Mouse (Mus musculus) midbrain, postnatal 0 days (tissue): ENCODE data around the gene Hck. TPM values are rescaled to one million over a fixed set of nuclear protein-coding genes. Genes with fewer than 3 reads are reported as not detected.

ENCODE experiments used
- ATAC-seq: fragments of 200-750 bp; cut with Nextera tagmentation; 2 replicates; pipeline ENCODE4 v1.8.0; 2017; ENCODE audit warnings: moderate number of reproducible peaks, mild to moderate bottlenecking, moderate TSS enrichment, moderate library complexity; ENCODE audit not compliant: low FRiP score
- DNase-seq: peaks from one replicate; pipeline ENCODE4 v3.0.0-alpha.2; 2015; ENCODE audit warnings: low spot score
- H3K27ac ChIP-seq: fragments of 300-500 bp; sonication (generic); 2 replicates; pipeline ENCODE4 v1.5.1; 2014; ENCODE audit warnings: low read depth, mild to moderate bottlenecking, low read length, mixed read lengths
- H3K27me3 ChIP-seq: fragments of 300-500 bp; sonication (generic); 2 replicates; pipeline ENCODE4 v1.6.1; 2014; ENCODE audit warnings: low read length, control low read depth, mixed read lengths; ENCODE audit not compliant: insufficient read depth
- H3K36me3 ChIP-seq: fragments of 300-500 bp; sonication (generic); 2 replicates; pipeline ENCODE4 v1.6.1; 2014; ENCODE audit warnings: low read length, control low read depth, mixed read lengths; ENCODE audit not compliant: insufficient read depth
- H3K4me1 ChIP-seq: fragments of 300-500 bp; sonication (generic); 2 replicates; pipeline ENCODE4 v1.6.1; 2014; ENCODE audit warnings: mild to moderate bottlenecking, control low read depth, antibody characterized with exemption, low read length, mixed read lengths; ENCODE audit not compliant: insufficient read depth
- H3K4me2 ChIP-seq: fragments of 300-500 bp; sonication (generic); 2 replicates; pipeline ENCODE4 v1.6.1; 2014; ENCODE audit warnings: low read depth, mild to moderate bottlenecking, low read length, mixed read lengths; ENCODE audit not compliant: poor library complexity, severe bottlenecking
- H3K4me3 ChIP-seq: fragments of 300-500 bp; sonication (generic); 2 replicates; pipeline ENCODE4 v1.5.1; 2014; ENCODE audit warnings: low read depth, mild to moderate bottlenecking, low read length, moderate library complexity
- H3K9ac ChIP-seq: fragments of 300-500 bp; sonication (generic); replicated peaks from 2 replicates; pipeline ENCODE4 v1.6.1; 2014; ENCODE audit warnings: mild to moderate bottlenecking, low read length, moderate library complexity, mixed read lengths; ENCODE audit not compliant: poor library complexity, severe bottlenecking
- H3K9me3 ChIP-seq: fragments of 300-500 bp; sonication (generic); 2 replicates; pipeline ENCODE4 v1.6.1; 2016; ENCODE audit warnings: low read length, control low read depth
- CTCF ChIP-seq: IDR thresholded peaks from 2 replicates; pipeline ENCODE4 v1.5.1; 2016; ENCODE audit warnings: antibody characterized with exemption, mild to moderate bottlenecking
- WGBS: fragments of 180-500 bp; shearing (Covaris S2); extraction: QIAGEN DNeasy Blood & Tissue Kit; methylation state at CpG from one replicate; pipeline ENCODE4 v1.1.7; 2014; 5-methylcytosine and 5-hydroxymethylcytosine counted together
- polyA plus RNA-seq: library from polyadenylated mRNA; unstranded; fragments of >200 nt; fragmentation: Nextera tagmentation; extraction: Ambion mirVana; gene quantifications from 2 replicates; pipeline ENCODE4 v1.2.1, GENCODE M21; 2015
- total RNA-seq: library from RNA; depleted of rRNA; stranded (reverse); fragments of >200 nt; gene quantifications from 2 replicates; pipeline ENCODE4 v1.2.3, GENCODE M21; 2014

The Hck gene
- total and polyA plus RNA-seq, 2 experiments from 2014 or later, result 8.7 to 11.7 TPM

- Histone ChIP-seq H3K36me3 (no peaks in the 10 kb centered on the region), H3K9ac (no peak overlapping the region), H3K4me3 (no peak overlapping the region), H3K4me1 (no peaks in the 10 kb centered on the region), H3K27me3 (no peaks in the 10 kb centered on the region), H3K27ac (no peak overlapping the region), H3K9me3 (no peaks in the 10 kb centered on the region), H3K4me2 (no peak overlapping the region)
- ATAC-seq (no peak), DNase-seq (no peak)
- no peak for TF ChIP-seq CTCF
- WGBS, result 86% methylated on average over 4 of the region's 4 CpGs
These were observed 22.1 kb upstream of the Hck start for GRCm38 (mm10) chr2:153086166-153086565.

- no peak for TF ChIP-seq CTCF
- WGBS, result 89% methylated on average over 10 of the region's 10 CpGs
- ATAC-seq (no peak), DNase-seq (no peak)
- Histone ChIP-seq H3K4me3 (no peak overlapping the region), H3K4me1 (no peaks in the 10 kb centered on the region), H3K9me3 (no peaks in the 10 kb centered on the region), H3K9ac (no peak overlapping the region), H3K36me3 (no peaks in the 10 kb centered on the region), H3K4me2 (no peak overlapping the region), H3K27ac (no peak overlapping the region), H3K27me3 (no peaks in the 10 kb centered on the region)
These were observed 21.2 kb upstream of the Hck start for GRCm38 (mm10) chr2:153087091-153087490.

GRCm38 (mm10) chr2:153089316-153089715, 19.0 kb upstream of the Hck start:
- WGBS, result 60% methylated on average over 2 of the region's 2 CpGs
- ATAC-seq, result no peak

GRCm38 (mm10) chr2:153090551-153091165, 17.6 kb upstream of the Hck start:
- H3K4me1 ChIP-seq, result no peaks in the 10 kb centered on the region
- DNase-seq (no peak), ATAC-seq (no peak)
- 46% methylated on average over 9 of the region's 10 CpGs for WGBS
- no peaks in the 10 kb centered on the region for H3K27me3 ChIP-seq
- no peak for TF ChIP-seq CTCF
- H3K27ac ChIP-seq, result no peak overlapping the region
- H3K4me2 ChIP-seq, result no peak overlapping the region
- H3K9me3 ChIP-seq, result no peaks in the 10 kb centered on the region
- H3K36me3 ChIP-seq, result no peaks in the 10 kb centered on the region
- H3K9ac ChIP-seq, result no peak overlapping the region
- H3K4me3 ChIP-seq, result no peak overlapping the region

More at GRCm38 (mm10) chr2:153089316-153089715, 19.0 kb upstream of the Hck start:
- Histone ChIP-seq H3K4me1 (no peaks in the 10 kb centered on the region), H3K9ac (no peak overlapping the region), H3K4me2 (no peak overlapping the region), H3K27ac (no peak overlapping the region), H3K27me3 (no peaks in the 10 kb centered on the region), H3K4me3 (no peak overlapping the region), H3K9me3 (no peaks in the 10 kb centered on the region), H3K36me3 (no peaks in the 10 kb centered on the region)
- no peak for DNase-seq
- TF ChIP-seq CTCF, result no peak

DNA sequence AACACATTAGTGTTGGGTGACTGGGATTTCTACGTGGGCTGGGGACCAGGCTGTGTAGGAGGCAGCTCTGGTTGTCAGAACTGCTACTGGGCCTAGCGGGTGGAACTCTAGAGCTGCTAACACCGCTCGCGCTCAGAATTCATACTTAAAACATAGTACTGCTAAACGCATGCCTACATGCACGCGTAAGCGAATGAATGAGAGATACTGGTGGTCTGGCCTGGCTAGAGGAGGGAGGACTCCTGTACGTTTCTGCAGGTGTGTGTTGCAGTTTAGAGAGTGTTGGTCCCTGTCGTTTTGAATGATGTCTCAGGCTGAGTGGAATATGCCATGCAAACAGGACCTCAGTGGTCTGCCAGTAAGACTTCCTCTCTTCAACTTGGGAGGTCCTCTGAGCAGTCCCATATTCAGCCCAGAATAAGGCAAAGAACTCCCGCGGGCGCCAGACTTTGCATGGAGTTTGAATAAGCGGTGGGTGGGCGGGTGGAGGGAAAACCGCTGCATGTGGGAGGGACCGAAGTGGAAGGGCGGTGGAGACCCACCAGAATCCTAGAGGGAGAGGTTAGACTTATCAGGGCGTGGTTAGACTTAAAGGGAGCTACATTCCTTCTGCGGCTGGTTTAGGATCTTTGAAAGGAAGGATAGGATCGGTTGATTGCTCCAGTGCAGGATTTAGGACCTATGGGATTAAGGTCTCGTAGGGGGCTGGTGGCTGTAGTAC, 1.1 kb upstream of the Hck start:
- no peaks in the 10 kb centered on the region for H3K9me3 ChIP-seq
- no peak overlapping the region for H3K9ac ChIP-seq
- no peak for TF ChIP-seq CTCF
- no peak overlapping the region for H3K4me3 ChIP-seq
- peaks cover 13% of the 10 kb centered on the region for H3K27me3 ChIP-seq
- H3K36me3 ChIP-seq, result no peaks in the 10 kb centered on the region
- peak overlapping the region; percentile 88; the same call in 1 of the 2 replicates for H3K4me2 ChIP-seq
- ATAC-seq (no peak), DNase-seq (peak; percentile 14)
- WGBS, result 34% methylated on average over 23 of the region's 23 CpGs
- H3K27ac ChIP-seq, result no peak overlapping the region
- no peaks in the 10 kb centered on the region for H3K4me1 ChIP-seq

- whole genome bisulfite sequencing, result 3% methylated on average over 15 of the region's 15 CpGs
- Histone ChIP-seq H3K27me3 (peaks cover 13% of the 10 kb centered on the region), H3K36me3 (no peaks in the 10 kb centered on the region), H3K27ac (no peak overlapping the region), H3K4me2 (peak overlapping the region; percentile 88), H3K4me1 (no peaks in the 10 kb centered on the region), H3K9ac (no peak overlapping the region), H3K4me3 (peak overlapping the region; percentile 52), H3K9me3 (no peaks in the 10 kb centered on the region)
- ATAC-seq (no peak), DNase-seq (no peak)
- TF ChIP-seq CTCF, result no peak
These were observed 466 bp upstream of the Hck start for GRCm38 (mm10) chr2:153107802-153108201.
